Mouse (Mus musculus): ENCODE measurements around the gene Vil1.

DNA sequence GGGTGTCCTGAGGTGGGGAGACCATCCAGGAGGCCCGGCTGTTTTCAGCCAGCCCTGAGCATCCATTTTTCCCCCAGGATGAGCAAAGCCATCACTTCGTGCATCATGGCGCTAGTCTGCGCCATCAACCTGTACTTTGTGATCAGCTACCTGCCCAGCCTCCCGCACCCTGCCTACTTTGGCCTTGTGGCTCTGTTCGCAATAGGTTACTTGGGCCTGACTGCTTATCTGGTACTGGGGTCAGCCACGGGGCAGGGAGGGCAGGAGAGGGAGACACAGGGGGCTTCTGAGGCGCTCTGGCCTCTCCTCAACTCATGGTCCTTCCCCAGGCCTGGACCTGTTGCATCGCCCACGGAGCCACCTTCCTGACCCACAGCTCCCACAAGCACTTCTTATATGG is 24.1 kb upstream of the Vil1 start:
- TF ChIP-seq CTCF (IDR thresholded peaks at IDR 0.05; ENCODE audit: low read depth) (no peak), EP300 (IDR thresholded peaks at IDR 0.05; ENCODE audit: low read depth) (no peak)

Data from liver, postnatal 0 days (tissue).